1 mouse cellular context compared by ENCODE assay signal in genomic region chr6:29637397-29638373, GRCm38 (mm10).
TF ChIP-seq lines count a peak whose summit lies in the region.

No protein-coding gene starts in this region.

TF ChIP-seq in MEL, 35 proteins besides CTCF, POLR2A, EP300 and RAD21:
- TF ChIP-seq CHD1 (IDR thresholded peaks at IDR 0.05; ENCODE audit: low read depth, low read length) (no peak), JUND (IDR thresholded peaks at IDR 0.05; ENCODE audit: low read depth, low read length) (no peak), ZNF384 (IDR thresholded peaks at IDR 0.05; ENCODE audit: low read depth, low read length) (peak; percentile 41; the same call in 1 of the 2 replicates)
